Mouse (Mus musculus) brain, embryonic 18.5 days (tissue): ENCODE data around the gene Zfp704.

Experiments
- DNase-seq: peaks from one replicate; pipeline ENCODE4 v3.0.0-alpha.2; 2012; ENCODE audit warnings: low read depth, low spot score

Zfp704 gene

GRCm38 (mm10) chr3:9609581-9610341 lies at the start of gene Zfp704:
TSS of gene Zfp704 (minus strand) at chr3:9610085.
- peak; percentile 84 for DNase-seq

DNA sequence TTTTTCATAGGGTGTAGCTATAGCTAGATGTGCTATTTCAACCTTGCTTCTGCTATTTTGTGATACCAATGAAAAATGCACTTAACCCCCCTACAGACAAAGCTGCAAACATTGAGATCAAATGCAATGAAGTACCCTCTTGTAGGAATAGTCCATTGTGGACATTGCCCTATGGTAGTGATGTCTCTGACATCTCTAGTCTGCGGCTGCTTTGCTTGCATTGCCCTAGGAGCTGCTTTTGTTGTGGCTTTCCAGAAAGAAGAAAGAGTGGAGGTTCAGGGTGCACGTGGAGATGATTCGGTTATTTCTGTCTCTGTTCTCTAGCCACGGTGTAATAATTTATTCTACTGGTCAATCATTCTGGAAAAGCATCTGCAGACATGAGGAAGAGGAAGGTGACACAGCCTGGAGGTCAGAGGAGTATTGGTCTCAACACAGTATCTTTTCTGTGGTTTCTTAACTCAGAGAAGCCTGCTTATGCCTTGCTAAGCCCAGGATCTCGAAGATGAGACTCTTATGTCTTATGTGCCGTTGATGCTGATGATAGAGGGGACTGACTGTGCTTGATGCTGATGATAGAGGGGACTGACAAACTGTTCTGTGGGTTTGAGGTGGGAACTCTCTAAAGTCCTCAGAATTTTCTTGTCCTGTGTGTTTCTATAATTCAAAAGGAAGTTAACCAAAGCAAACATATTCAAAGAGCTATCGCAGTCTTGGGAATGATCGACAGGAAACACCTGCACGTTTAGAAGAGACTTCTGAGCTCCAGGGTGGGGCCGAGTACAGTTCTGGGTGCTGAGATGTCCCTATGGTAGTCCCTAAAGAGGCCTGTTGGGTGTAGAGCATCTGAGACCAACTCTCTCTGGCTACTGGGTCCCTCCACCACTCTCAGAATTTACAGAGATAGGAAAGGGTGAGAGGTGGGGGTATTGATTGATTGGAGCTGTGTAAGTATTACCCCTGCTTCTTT lies 23.4 kb upstream of the Zfp704 start:
- DNase-seq = no peak

DNA sequence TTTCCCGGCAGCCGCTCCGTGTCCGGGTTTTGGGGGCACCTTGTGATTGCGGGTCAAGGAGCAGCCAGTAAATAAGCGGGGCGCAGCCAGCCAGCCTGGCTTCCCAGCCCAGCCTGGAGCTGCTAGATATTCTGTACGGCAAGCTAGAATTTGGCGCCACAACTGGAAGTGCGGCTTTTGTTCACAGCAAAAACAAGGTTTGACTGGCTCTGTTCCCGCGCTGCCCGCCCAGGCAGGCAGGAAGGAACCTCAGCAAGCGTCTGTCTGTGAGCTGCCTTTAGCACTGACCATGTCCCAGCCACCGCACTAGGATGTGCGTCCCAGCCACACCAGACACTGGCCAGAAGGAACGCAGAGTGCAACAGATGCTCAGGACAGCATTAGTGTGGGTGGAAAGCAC lies 20.1 kb upstream of the Zfp704 start:
- DNase-seq = no peak

- DNase-seq = no peak
Observed at GRCm38 (mm10) chr3:9628041-9628440, 18.2 kb upstream of the Zfp704 start.

GRCm38 (mm10) chr3:9626149-9626548 lies 16.3 kb upstream of the Zfp704 start:
- no peak for DNase-seq

GRCm38 (mm10) chr3:9620611-9621010 lies 10.7 kb upstream of the Zfp704 start:
- DNase-seq = no peak

- no peak for DNase-seq
Observed at GRCm38 (mm10) chr3:9619562-9620275, 9.8 kb upstream of the Zfp704 start.

GRCm38 (mm10) chr3:9617101-9617500 lies 7.2 kb upstream of the Zfp704 start:
- DNase-seq = no peak

GRCm38 (mm10) chr3:9614676-9615075 lies 4.8 kb upstream of the Zfp704 start:
- DNase-seq = no peak

- no peak for DNase-seq
Observed at GRCm38 (mm10) chr3:9614011-9614410, 4.1 kb upstream of the Zfp704 start.

- no peak for DNase-seq
Observed at GRCm38 (mm10) chr3:9611226-9611625, 1.3 kb upstream of the Zfp704 start.

DNA sequence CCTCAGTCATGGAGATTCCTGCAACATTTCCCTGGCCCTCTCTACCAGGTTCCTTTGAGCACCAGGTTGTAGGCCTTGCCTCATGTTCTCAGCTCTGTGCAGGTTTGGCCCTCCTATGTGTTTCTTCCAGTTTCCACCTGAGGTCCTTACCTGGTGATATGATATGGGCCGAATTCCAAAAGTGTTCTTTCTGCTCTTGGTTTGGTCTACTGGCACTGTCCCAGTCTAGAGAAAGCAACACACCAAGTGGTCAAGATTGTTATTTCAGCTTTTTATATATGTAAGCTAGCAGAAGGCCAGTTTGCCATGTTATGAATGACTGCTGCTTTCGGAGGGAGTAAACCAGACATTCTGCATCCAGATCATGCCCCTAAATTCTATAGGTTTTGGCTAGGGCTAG lies 541 bp upstream of the Zfp704 start:
- no peak for DNase-seq

GRCm38 (mm10) chr3:9608906-9609580 lies 842 bp downstream of the Zfp704 start:
- DNase-seq = no peak

DNA sequence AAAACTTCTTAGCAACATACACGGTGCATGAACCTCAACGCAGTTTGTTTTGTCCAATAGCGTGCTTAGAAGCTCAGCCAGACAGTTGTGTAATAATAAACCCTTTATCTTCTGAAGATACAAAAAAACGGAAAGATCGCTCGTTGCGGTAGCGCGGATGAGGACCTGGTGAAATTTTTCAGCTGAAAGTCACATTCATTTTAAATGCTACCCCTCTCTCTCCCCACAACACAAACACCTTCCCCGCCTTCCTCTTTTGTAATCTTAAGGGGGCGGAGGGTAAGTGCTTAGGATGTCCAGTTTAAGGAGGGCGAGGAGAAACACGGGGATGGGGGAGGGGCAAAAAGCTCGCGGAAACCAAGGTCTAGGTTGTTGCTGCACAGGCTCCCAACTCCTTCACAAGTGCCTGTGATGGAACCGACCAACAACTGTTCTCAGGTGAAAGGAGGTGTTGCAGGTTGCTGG lies 1.4 kb downstream of the Zfp704 start:
- peak; percentile 26 for DNase-seq

DNA sequence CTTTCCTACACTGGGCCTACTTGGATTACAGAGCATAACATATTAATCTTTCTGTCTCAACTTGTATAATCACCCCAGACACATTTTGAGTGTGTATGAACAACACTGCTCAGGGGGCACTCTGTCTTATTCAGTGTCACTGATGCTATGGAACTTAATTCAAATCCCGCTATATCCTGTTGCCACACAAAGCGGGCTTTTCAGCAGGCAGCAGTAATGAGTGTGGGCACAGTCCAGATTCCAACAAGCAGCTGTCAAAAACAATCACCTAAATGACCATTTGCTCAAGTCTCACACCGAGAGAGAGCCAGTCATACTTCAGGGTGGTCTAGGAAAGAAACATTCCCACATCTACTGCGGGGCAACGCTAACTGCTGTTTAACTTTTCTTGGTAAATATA lies 2.2 kb downstream of the Zfp704 start:
- no peak for DNase-seq

GRCm38 (mm10) chr3:9605784-9606706 lies 3.8 kb downstream of the Zfp704 start:
- DNase-seq = no peak

GRCm38 (mm10) chr3:9604941-9605340 lies 4.9 kb downstream of the Zfp704 start:
- no peak for DNase-seq

DNA sequence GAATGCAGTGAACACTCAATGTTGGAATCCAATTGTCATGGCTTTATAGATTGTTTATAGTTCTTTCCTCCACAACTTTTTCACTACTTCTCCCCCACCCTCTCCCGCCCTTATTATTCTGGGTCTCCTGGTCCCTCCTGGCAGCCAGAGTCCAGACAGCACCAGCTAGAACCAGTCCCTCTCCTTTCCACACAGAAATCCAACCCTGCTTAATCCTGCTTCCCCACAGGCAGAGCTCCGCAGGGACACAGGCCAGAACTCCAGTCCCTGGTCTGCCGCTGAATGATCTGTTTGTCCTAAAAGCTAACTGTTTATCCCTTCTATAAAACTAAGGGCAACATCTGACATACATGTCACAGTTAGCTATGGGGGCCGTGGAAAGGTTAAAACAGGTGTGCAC lies 6.0 kb downstream of the Zfp704 start:
- DNase-seq = no peak

DNA sequence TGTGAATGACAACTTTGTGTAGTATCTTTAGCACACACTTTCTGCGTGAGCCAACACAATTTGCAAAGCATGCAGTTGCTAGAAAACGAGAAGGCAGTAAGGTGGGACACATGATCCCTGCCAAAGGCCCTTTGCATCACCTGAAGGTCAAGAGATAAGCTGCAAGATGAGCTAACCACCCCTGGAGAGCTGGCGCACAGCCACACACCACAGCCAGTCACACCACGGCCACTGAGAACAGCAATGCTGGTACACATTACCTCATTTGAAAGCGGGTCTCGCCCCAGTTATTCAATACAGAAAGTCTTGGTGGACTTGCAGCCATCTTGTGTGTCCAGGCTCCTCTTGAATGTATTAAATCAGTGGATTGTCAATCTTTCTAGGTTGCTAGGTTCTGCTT lies 9.3 kb downstream of the Zfp704 start:
- no peak for DNase-seq

DNA sequence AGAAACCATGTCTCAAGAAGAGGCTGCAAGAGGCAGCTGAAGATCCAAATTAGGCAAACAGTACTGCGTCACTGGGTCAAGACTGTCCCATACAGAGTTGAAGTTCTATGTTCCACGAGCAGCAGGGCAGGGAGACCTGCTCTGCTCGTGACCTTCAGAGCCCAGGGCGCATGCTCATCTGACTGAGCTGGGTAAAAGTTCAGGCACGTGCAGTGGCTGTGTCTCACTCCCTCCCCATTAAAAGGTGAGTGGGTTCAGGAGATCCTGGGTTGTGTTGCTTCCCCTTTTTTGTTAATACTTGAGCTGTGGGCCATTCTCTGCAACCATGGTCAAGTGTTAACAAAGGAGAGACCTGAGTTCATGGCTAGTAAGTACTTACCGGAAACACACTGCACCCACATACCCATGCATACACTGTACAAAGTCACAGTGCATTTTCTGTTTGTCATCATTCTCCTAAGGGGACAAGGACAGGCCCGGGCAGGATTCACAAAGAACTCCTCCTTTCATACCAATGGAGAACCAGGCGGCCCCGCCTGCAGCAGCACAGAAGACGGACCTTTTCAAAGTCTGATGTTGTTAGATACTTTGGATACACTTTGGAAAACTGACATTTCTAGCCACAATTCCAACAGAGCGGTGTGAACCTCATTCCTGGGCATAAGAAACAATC lies 10.0 kb downstream of the Zfp704 start:
- no peak for DNase-seq
